In genomic region chr9:103201561-103202260, GRCm38 (mm10) we compare ENCODE assay signal across 7 mouse cellular contexts. TPM values are rescaled to one million over a fixed set of nuclear protein-coding genes. Genes with fewer than 3 reads are reported as not detected.
DNase-seq lines count a peak whose midpoint lies in the region; ATAC-seq lines count a peak whose summit lies in the region.

Srprb (minus strand) TSS chr9:103202137.

- peaks cover 6% of the 10 kb centered on the region; the same call in 1 of the 2 replicates for H3K4me1 ChIP-seq in intestine, embryonic 15.5 days (replicated peaks)
- H3K4me1 ChIP-seq in midbrain, embryonic 10.5 days: peaks cover 8% of the 10 kb centered on the region; the same call in 1 of the 2 replicates

- H3K4me3 ChIP-seq in intestine, embryonic 15.5 days (replicated peaks): peak within 1 kb of the TSS; percentile 82
- peak within 1 kb of the TSS; percentile 95 for H3K4me3 ChIP-seq in midbrain, embryonic 10.5 days

- DNase-seq in adrenal gland, adult 2 months: peak; percentile 96
- peak; percentile 83 for DNase-seq in embryo, embryonic 11.5 days (ENCODE audit: low read depth, low spot score)
- DNase-seq in gastrocnemius, postnatal 36 days: peak; percentile 88 to 90
- peak; percentile 93 to 97 for DNase-seq in left cerebral cortex, postnatal 25 days (ENCODE audit: low spot score in 2 of 2)
- DNase-seq in midbrain, embryonic 10.5 days (ENCODE audit: low spot score): peak; percentile 90
- peak; percentile 91 for DNase-seq in right cerebral cortex, postnatal 4 days

- H3K9ac ChIP-seq in intestine, embryonic 15.5 days: peak within 1 kb of the TSS; percentile 88

- H3K4me2 ChIP-seq in intestine, embryonic 15.5 days (replicated peaks): peak within 1 kb of the TSS; percentile 49

- no peaks in the 10 kb centered on the region for H3K9me3 ChIP-seq in intestine, embryonic 15.5 days
- no peaks in the 10 kb centered on the region for H3K9me3 ChIP-seq in midbrain, embryonic 10.5 days (replicated peaks)

- under 1% methylated on average over 45 of the region's 45 CpGs for WGBS in intestine, embryonic 15.5 days
- WGBS in midbrain, embryonic 10.5 days: under 1% methylated on average over 45 of the region's 45 CpGs

- H3K36me3 ChIP-seq in intestine, embryonic 15.5 days: peaks cover 6% of the 10 kb centered on the region; the same call in 1 of the 2 replicates
- H3K36me3 ChIP-seq in midbrain, embryonic 10.5 days: peaks cover 39% of the 10 kb centered on the region

- intact Hi-C loops in gastrocnemius, postnatal 36 days (cut with DNase I): no loop called here
- intact Hi-C loops in left cerebral cortex, postnatal 25 days (cut with DNase I): no loop called here

- peak within 1 kb of the TSS; percentile 73 for H3K27ac ChIP-seq in intestine, embryonic 15.5 days
- peak within 1 kb of the TSS; percentile 95 for H3K27ac ChIP-seq in midbrain, embryonic 10.5 days (replicated peaks)

- peak; percentile 99 for ATAC-seq in intestine, embryonic 15.5 days

- H3K27me3 ChIP-seq in intestine, embryonic 15.5 days (replicated peaks): no peaks in the 10 kb centered on the region
- H3K27me3 ChIP-seq in midbrain, embryonic 10.5 days (ENCODE audit: low read depth, poor library complexity, severe bottlenecking): no peaks in the 10 kb centered on the region

RNA-seq across cellular contexts. Expression of gene Srprb, which starts in this region (rescaled TPM):
- 10 to 100 TPM; 40.7 to 44.0 TPM for total RNA-seq in adrenal gland, adult 2 months (2021)
- 59.4 and 65.7 TPM in 2 replicates for polyA plus RNA-seq in adrenal gland, adult 2 months (2012; rRNA removed)
- total RNA-seq in gastrocnemius, postnatal 36 days (2021): 10 to 100 TPM; 16.3 to 18.0 TPM
- polyA plus RNA-seq in intestine, embryonic 15.5 days (2015; fragmentation: Nextera tagmentation; extraction: Ambion mirVana): 46.4 and 55.2 TPM in 2 replicates
- total RNA-seq in left cerebral cortex, postnatal 25 days (2021): 10 to 100 TPM; 18.7 to 19.1 TPM
- polyA plus RNA-seq in midbrain, embryonic 10.5 days (2016; fragmentation: Nextera tagmentation; extraction: Ambion mirVana): 68.2 and 68.4 TPM in 2 replicates

Comparison
In these comparisons a context has a peak if more than half of its experiments do, and no peak if none do; other contexts are left out.
1. Peak in every context shown above with its lines: DNase-seq, ATAC-seq, H3K4me3 ChIP-seq and H3K27ac ChIP-seq.